Mouse (Mus musculus): Measurements from ENCODE around the gene Lce1j.

DNA sequence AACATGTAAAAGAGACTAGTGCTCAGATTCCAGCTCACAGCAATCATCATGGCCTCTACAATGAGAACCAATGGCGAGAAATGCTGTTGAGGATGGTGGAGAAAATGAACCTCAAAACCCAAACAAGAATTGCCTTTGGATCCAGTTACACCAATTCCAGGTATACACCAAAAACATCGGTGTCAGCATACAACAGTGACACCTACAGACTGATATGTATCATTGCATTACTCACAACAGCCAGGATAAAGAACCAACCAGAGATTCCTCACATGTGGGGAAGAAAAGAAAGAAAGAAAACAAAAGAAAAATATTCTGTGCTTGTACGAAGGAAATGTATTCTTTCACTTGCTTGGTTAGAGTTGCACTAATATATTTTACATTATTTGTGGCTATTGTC lies 18.7 kb downstream of the Lce1j start:
- TF ChIP-seq CTCF (IDR thresholded peaks at IDR 0.05; ENCODE audit: low read depth, low read length) (no peak), POLR2A (IDR thresholded peaks at IDR 0.05; ENCODE audit: extremely low read depth, insufficient read depth, low read length) (no peak)
